Mouse (Mus musculus) heart, postnatal 36 days (tissue): ENCODE data around the gene Sult1c1. TPM values are rescaled to one million over a fixed set of nuclear protein-coding genes. Genes with fewer than 3 reads are reported as not detected.
"Not testable (repeated sequence)": the region's sequence is repeated elsewhere in the genome, so short reads cannot be mapped to it uniquely, and the experiment has no call there.

Experiments
- DNase-seq, 2 experiments: peaks; one replicate each; pipeline ENCODE4 v3.0.0; 2021 to 2022
- intact Hi-C: fragments of 180-260 bp; cut with DNase I; formaldehyde crosslinking; loops from one replicate; pipeline ENCODE4 v1.15.1; 2025
- total RNA-seq, 2 experiments: library from RNA; stranded (reverse); gene quantifications; 2 replicates each; pipeline ENCODE4 v1.2.3; 2021

The Sult1c1 gene
- total RNA-seq, result not detected

DNA sequence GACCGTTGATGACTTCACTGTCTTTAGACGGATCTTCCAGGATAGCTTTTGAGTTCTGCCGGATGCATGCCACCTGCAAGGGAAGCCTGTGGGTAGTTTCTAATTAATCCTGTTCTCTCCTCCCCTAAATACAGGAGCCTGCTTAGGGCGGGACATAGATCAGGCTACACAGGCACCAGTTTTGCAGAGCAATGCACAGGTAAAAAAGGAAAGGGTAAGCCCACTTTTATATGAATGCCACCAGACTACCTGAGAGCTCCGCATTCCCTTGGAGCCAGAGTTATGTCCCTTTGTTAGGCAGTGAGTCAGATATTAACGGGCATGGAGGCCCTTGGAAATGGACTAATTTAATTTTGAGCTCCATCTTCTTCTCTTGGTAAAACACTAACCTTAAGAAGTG is at the start of gene Sult1c1:
Gene Sult1c1 (minus strand): TSS at position 101 of the 400 bp plus-strand sequence.
- DNase-seq, result no peak
- intact Hi-C loops, result no loop called here

- intact Hi-C loops, result loop anchor here (2.0 kb wide), 1 partner anchor 329 kb away; no protein-coding TSS in a partner anchor
- no peak for DNase-seq
These were observed 23.7 kb upstream of the Sult1c1 start for GRCm38 (mm10) chr17:54014204-54014603.

DNA sequence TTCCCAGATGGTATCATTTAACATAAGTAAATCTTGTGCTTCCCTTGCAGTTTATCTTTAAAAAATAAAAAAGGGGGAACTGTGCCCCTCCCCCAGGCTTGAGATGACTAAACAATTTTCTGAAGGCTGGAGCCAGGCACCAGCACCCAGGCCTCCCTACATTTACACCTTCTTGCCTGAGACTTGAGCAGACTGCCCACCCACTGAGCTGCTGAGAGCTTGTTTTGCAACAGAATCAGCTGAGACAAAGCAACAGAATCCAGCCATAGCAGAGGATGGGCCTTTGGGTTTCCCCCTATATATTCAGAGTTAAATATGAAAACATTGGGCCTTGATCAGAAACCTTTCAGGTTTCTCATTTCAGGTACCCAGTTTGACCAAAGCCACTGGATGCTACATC is 20.7 kb upstream of the Sult1c1 start:
- intact Hi-C loops, result no loop called here
- DNase-seq, result no peak

- intact Hi-C loops, DNase-seq: not testable (repeated sequence)
These were observed 20.1 kb upstream of the Sult1c1 start for GRCm38 (mm10) chr17:54010536-54010935.

- intact Hi-C loops, result no loop called here
- DNase-seq, result no peak
These were observed 13.0 kb upstream of the Sult1c1 start for GRCm38 (mm10) chr17:54003522-54003921.

GRCm38 (mm10) chr17:53973606-53974005 is 16.9 kb downstream of the Sult1c1 start:
- no peak for DNase-seq
- intact Hi-C loops, result no loop called here

- intact Hi-C loops, result no loop called here
- DNase-seq, result no peak
These were observed 48.8 kb downstream of the Sult1c1 start for GRCm38 (mm10) chr17:53941569-53942162.

DNA sequence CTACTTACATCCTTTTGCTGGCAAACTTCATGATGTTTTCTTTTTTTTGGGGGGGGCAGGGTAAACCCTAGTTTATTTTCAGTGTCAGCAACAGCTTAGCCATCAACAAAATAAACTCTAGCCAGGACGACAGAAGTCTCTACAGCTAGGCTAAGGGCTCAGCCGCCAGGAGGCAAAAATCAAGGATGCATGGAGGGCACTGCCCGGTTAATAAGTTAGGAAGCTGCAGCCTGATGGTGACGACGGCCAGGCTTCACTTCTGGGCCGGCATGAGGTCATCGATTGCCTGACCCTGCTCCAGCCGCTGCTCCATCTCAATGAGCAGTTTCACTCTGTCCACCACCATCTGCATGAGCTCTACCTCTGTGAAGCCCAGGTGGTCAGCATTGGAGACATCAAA is 49.7 kb downstream of the Sult1c1 start:
- no peak for DNase-seq
- intact Hi-C loops, result no loop called here

Other genes with a start within 250 kb of the Sult1c1 start
- not detected for gene Sult1c2, start 144.3 kb downstream of the Sult1c1 start, total RNA-seq